Mouse (Mus musculus): ENCODE data around the gene Pnldc1.

- TF ChIP-seq CTCF (conservative IDR thresholded peaks at IDR 0.05; ENCODE audit: low read length) = no peak
- TF ChIP-seq NANOG (IDR thresholded peaks at IDR 0.05; ENCODE audit: borderline replicate concordance, low read length) = no peak
- no peak for TF ChIP-seq POU5F1 (IDR thresholded peaks at IDR 0.05; ENCODE audit: borderline replicate concordance, low read length)
These were observed 27.5 kb upstream of the Pnldc1 start for GRCm38 (mm10) chr17:12937412-12937970.

All from E14TG2a.4 (cell line).